Mouse (Mus musculus): ENCODE measurements around the gene Slc45a3.

Slc45a3 gene

GRCm38 (mm10) chr1:132019876-132020275 lies 57.1 kb downstream of the Slc45a3 start:
- in situ Hi-C loops (cut with MboI, MseI): loop anchor here (10.0 to 25.0 kb wide), 2 partner anchors 1033 to 1305 kb away; partner anchors contain the start of genes Gm29427 and Yod1

- in situ Hi-C loops (cut with MboI, MseI): loop anchor here (25.0 kb wide), 1 partner anchor 1035 kb away; no protein-coding TSS in a partner anchor
Measured at GRCm38 (mm10) chr1:132022107-132022506, 59.3 kb downstream of the Slc45a3 start.

DNA sequence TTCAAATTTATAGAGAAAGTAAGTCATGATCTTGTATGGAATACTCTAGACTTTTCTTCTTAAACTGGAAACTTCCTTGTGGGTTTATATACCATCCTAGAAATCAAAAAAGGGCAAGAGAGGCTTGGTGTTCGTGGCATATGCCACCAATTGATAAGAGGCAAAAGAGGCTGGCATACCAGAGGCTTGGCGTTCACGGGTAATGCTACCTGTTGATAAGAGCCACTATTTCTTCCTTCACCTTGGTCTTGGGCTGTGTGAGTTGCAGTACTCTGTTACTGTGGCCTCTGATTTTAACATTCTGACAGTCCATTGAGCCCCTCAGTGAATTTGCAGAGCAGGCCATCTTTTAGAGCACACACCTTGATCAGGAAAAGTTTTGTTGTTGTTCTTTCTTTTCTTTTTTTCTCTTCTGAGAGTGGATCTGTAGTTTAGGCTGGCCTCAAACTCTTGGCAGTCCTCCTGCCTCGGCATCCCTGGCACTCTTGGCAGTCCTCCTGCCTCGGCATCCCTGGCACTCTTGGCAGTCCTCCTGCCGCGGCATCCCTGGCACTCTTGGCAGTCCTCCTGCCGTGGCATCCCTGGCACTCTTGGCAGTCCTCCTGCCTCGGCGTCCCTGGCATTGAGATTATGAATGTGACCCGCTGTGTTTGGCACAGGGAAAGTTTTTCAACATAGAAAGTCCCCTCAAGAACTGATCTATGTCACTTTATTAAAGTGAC lies 64.3 kb downstream of the Slc45a3 start:
- in situ Hi-C loops (cut with MboI, MseI): no loop called here

DNA sequence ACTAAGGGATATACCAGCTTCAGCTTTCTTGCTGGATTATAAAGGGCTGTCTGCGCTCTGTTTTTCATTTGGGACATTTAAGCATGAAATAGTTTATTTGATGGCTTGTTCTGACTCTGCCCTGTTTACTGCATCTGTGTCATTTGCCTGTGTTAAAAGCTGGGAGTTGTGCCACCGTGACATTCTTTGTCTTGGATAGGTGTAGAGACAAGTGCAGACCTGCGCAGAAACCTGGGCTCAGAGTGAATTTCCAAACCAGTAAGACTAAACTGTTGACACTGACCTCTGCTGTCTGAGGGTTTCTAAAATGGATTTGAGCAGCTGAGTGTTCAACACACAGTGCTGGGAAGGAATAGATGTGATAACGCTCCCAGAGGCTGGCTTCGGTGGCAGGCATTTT lies 65.2 kb downstream of the Slc45a3 start:
- in situ Hi-C loops (cut with MboI, MseI): no loop called here

- in situ Hi-C loops (cut with MboI, MseI): no loop called here
Measured at GRCm38 (mm10) chr1:132028413-132028812, 65.6 kb downstream of the Slc45a3 start.

DNA sequence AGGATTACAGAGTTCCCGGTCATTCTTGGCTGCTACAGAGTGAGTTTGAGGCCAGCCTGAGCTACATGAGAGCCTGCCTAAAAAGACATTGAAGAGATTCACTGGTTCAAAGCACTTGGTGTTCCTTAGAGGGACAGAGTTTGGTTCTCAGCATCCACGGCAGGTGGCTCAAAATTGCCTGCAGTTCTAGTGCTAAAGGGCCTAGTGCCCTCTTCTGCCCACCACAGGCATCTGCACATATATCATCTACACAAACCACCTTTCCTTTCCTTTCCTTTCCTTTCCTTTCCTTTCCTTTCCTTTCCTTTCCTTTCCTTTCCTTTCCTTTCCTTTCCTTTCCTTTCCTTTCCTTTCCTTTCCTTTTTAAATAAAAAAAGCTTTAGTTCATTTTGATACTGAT lies 67.8 kb downstream of the Slc45a3 start:
- in situ Hi-C loops (cut with MboI, MseI): no loop called here

GRCm38 (mm10) chr1:132032172-132032571 lies 69.4 kb downstream of the Slc45a3 start:
- in situ Hi-C loops (cut with MboI, MseI): no loop called here

Data from T-helper 2 cell (primary cell).